Mouse (Mus musculus): Measurements from ENCODE around the gene Smndc1. TPM values are rescaled to one million over a fixed set of nuclear protein-coding genes. Genes with fewer than 3 reads are reported as not detected.
"Not testable (repeated sequence)": the region's sequence is repeated elsewhere in the genome, so short reads cannot be mapped to it uniquely, and the experiment has no call there.

The Smndc1 gene
- polyA plus RNA-seq, 1 experiment from 2014 or later = 38.2 TPM

DNA sequence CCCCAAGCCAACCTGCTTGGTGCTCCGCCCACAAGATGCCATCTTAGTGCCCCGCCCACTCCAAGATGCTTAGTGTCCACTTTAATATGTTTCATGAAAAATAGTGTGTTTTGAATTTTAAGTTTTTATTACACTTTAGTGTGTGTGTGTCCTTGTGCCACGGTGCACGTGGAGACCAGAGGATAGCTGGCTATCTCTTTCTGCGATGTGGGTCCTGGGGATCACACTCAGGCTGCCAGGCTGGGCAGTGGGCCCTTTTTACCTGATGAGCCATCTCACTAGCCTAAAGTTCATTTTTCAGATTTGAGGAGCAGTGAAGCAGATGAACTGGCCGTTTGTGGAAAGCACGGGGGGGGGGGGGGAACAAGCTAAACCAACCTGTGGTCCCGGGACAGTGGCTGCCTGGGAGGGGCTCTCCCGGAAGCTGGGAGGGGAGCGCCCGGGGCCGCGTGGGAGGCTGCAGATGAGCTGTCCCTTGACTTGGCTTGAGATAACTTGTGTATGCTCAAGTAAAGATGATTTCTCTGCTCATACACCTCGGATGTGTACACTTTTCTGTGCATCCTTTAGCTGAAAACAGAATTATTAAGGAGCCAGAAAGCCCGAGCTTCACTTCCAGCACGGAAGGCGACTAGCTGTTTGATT lies 19.4 kb upstream of the Smndc1 start:
- 56% methylated on average over 17 of the region's 17 CpGs for WGBS

GRCm38 (mm10) chr19:53408398-53408797 lies 18.0 kb upstream of the Smndc1 start:
- 65% methylated on average over 8 of the region's 8 CpGs for WGBS
- ATAC-seq (ENCODE audit: insufficient read depth, low FRiP score, low read depth) = no peak
- 0 out of 2 replicates have a peak, but pooled peaks cover 7% of the 10 kb centered on the region for H3K4me1 ChIP-seq

More for the DNA sequence above, 19.4 kb upstream of the Smndc1 start:
- no peak for ATAC-seq (ENCODE audit: insufficient read depth, low FRiP score, low read depth)
- H3K4me2 ChIP-seq = no peak overlapping the region
- H3K9me3 ChIP-seq = no peaks in the 10 kb centered on the region
- H3K9ac ChIP-seq = no peak overlapping the region
- no peaks in the 10 kb centered on the region for H3K36me3 ChIP-seq
- H3K27me3 ChIP-seq (replicated peaks) = no peaks in the 10 kb centered on the region
- no peak overlapping the region for H3K4me3 ChIP-seq (replicated peaks)
- H3K27ac ChIP-seq = no peak overlapping the region
- 0 out of 2 replicates have a peak, but pooled peaks cover 7% of the 10 kb centered on the region for H3K4me1 ChIP-seq

DNA sequence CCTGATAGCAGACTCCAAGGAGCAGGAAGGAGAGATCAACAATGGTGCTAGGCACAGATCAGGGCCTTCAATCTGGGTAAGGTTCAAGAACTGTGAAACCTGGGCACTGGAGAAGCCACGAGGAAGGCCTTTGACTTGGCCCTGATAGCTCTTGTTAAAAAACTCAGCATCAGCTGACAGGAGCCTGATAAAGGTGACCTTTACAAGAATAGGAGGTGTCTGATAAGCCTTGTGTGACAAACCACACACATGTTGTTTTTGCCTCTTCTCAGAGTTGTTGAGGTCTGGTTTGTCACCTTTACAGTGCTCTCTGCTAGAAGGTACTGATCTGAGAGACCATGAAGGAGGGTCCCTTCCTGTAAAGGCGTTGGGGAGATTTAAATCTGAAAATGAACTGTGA lies 17.0 kb upstream of the Smndc1 start:
- Histone ChIP-seq H3K27me3 (replicated peaks) (no peaks in the 10 kb centered on the region), H3K4me1 (0 out of 2 replicates have a peak, but pooled peaks cover 6% of the 10 kb centered on the region), H3K4me3 (replicated peaks) (no peak overlapping the region), H3K27ac (no peak overlapping the region), H3K9me3 (no peaks in the 10 kb centered on the region), H3K9ac (no peak overlapping the region), H3K36me3 (no peaks in the 10 kb centered on the region), H3K4me2 (no peak overlapping the region)
- WGBS = 71% methylated on average over 2 of the region's 2 CpGs
- ATAC-seq (ENCODE audit: insufficient read depth, low FRiP score, low read depth) = no peak

More at GRCm38 (mm10) chr19:53408398-53408797, 18.0 kb upstream of the Smndc1 start:
- no peaks in the 10 kb centered on the region for H3K36me3 ChIP-seq
- no peaks in the 10 kb centered on the region for H3K27me3 ChIP-seq (replicated peaks)
- H3K9ac ChIP-seq = no peak overlapping the region
- no peak overlapping the region for H3K4me3 ChIP-seq (replicated peaks)
- H3K27ac ChIP-seq = no peak overlapping the region
- no peaks in the 10 kb centered on the region for H3K9me3 ChIP-seq
- H3K4me2 ChIP-seq = no peak overlapping the region

DNA sequence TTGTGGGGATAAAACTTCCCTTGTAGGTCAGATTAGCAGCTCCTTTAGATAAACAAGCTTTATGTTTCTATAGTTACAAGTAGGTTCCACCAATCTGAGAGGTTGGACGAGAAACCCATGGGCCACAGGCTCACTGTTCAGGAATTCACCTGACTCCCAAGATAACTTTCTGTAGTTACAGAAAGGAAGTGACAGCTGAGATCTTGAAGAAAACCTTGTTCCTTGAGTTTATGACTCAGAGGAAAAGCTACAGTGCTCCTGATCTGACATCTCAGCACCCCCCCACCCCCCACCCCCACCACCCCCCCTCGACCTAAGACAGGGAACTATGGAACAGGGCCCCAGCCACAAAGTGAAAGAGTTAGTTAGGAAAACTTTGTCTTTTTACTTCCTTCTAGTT lies 15.4 kb upstream of the Smndc1 start:
- H3K27ac ChIP-seq = no peak overlapping the region
- H3K36me3 ChIP-seq = no peaks in the 10 kb centered on the region
- H3K4me1 ChIP-seq = no peaks in the 10 kb centered on the region
- H3K27me3 ChIP-seq (replicated peaks) = no peaks in the 10 kb centered on the region
- ATAC-seq (ENCODE audit: insufficient read depth, low FRiP score, low read depth) = no peak
- H3K9me3 ChIP-seq = no peaks in the 10 kb centered on the region
- no peak overlapping the region for H3K9ac ChIP-seq
- WGBS = 53% methylated on average over 2 of the region's 2 CpGs
- H3K4me2 ChIP-seq = no peak overlapping the region
- H3K4me3 ChIP-seq (replicated peaks) = no peak overlapping the region

DNA sequence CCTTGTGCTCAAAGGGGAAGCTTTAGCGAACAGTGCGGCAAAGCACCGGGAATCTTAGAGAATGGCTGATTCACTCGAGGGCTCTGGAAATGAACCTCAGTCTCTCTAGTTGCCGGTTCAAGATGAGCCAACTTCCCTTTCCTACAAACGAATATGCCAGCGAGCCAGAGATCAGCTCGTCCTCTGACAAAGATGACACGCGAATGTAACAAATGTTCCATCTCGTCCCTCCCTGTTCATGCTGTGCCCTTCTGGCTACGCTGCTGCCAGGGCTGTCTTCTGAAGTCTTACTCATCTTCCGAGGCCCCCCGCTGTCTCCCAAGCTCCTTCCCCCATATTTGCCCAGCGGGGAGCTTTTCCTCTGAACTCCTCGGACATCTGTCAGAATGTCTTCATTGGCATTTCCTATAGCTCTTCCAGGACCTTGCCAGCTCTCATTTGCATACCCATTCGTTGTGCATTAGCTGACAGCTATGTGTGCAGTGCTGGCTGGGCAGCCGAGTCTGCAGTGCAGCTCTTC lies 14.5 kb upstream of the Smndc1 start:
- no peak overlapping the region for H3K4me3 ChIP-seq (replicated peaks)
- no peak overlapping the region for H3K9ac ChIP-seq
- WGBS = 74% methylated on average over 18 of the region's 18 CpGs
- no peak overlapping the region for H3K4me2 ChIP-seq
- no peaks in the 10 kb centered on the region for H3K9me3 ChIP-seq
- no peak for ATAC-seq (ENCODE audit: insufficient read depth, low FRiP score, low read depth)
- H3K36me3 ChIP-seq = no peaks in the 10 kb centered on the region
- no peak overlapping the region for H3K27ac ChIP-seq
- H3K4me1 ChIP-seq = no peaks in the 10 kb centered on the region
- H3K27me3 ChIP-seq (replicated peaks) = no peaks in the 10 kb centered on the region

GRCm38 (mm10) chr19:53404219-53404836 lies 13.9 kb upstream of the Smndc1 start:
- no peak for ATAC-seq (ENCODE audit: insufficient read depth, low FRiP score, low read depth)
- WGBS = 77% methylated on average over 10 of the region's 10 CpGs
- Histone ChIP-seq H3K9ac (no peak overlapping the region), H3K4me1 (no peaks in the 10 kb centered on the region), H3K4me2 (no peak overlapping the region), H3K27me3 (replicated peaks) (no peaks in the 10 kb centered on the region), H3K9me3 (no peaks in the 10 kb centered on the region), H3K4me3 (replicated peaks) (no peak overlapping the region), H3K36me3 (no peaks in the 10 kb centered on the region), H3K27ac (no peak overlapping the region)

DNA sequence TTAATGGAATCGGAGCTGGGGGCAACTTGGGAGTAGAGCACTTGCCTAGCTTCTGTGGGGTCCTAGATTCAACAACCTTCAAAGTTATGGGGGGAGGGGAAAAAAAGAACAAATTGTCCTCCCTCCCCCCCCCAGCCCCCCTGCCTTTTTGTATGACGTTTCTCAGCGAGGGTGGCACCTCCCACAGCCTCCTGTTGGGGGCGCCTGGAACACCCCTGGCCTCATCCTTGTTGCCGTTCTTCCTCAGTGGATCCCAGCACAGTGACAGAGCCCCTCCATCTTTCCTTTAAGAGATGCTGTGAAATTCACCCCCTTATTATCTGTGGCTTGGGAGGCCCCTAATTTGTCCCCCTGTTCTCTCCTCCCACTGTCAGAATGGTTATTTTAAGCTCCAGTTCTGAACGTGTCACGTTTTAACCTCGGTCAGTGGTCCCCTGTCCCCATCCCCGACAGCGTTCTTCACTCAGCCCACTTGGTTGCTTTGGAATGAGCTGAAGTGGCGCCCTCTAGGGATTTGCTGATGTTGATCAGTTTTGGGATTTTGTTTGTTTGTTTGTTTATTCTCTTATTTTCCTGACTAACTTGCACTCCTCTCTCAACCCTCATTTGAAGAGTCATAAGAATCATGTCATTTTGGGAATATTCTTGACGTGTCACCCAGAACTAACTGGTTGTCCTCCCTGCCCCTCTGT lies 12.5 kb upstream of the Smndc1 start:
- H3K9me3 ChIP-seq = no peaks in the 10 kb centered on the region
- no peak overlapping the region for H3K27ac ChIP-seq
- H3K9ac ChIP-seq = no peak overlapping the region
- H3K4me1 ChIP-seq = no peaks in the 10 kb centered on the region
- no peak overlapping the region for H3K4me2 ChIP-seq
- H3K4me3 ChIP-seq (replicated peaks) = no peak overlapping the region
- no peaks in the 10 kb centered on the region for H3K36me3 ChIP-seq
- ATAC-seq (ENCODE audit: insufficient read depth, low FRiP score, low read depth) = no peak
- no peaks in the 10 kb centered on the region for H3K27me3 ChIP-seq (replicated peaks)
- WGBS = 53% methylated on average over 12 of the region's 12 CpGs

GRCm38 (mm10) chr19:53400332-53401110 lies 10.1 kb upstream of the Smndc1 start:
- H3K27ac ChIP-seq = no peak overlapping the region
- H3K4me3 ChIP-seq (replicated peaks) = no peak overlapping the region
- no peaks in the 10 kb centered on the region for H3K9me3 ChIP-seq
- H3K9ac ChIP-seq = no peak overlapping the region
- no peaks in the 10 kb centered on the region for H3K36me3 ChIP-seq
- H3K4me2 ChIP-seq = no peak overlapping the region
- H3K27me3 ChIP-seq (replicated peaks) = no peaks in the 10 kb centered on the region
- no peaks in the 10 kb centered on the region for H3K4me1 ChIP-seq
- no peak for ATAC-seq (ENCODE audit: insufficient read depth, low FRiP score, low read depth)
- 76% methylated on average over 16 of the region's 16 CpGs for WGBS

DNA sequence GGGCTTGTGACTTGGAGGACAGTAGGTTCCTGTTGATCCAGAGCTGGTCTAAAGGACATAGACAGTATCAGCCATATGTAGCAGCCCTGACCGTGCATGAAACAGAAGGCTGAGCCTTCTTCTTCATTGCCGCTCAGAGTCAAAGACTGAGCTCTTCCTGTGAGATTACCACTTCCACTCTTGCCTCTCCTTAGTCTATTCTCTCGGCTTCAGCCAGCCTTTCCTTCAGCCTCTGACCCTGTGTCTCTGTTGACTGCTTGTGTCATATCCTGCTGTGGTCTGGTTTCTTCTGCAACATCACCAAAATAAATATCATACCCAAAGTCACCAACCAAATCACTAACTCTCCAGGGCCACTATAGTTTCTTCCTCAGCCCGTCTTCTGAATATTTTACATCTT lies 8.8 kb upstream of the Smndc1 start:
- H3K27ac ChIP-seq = no peak overlapping the region
- WGBS = 74% methylated on average over 4 of the region's 4 CpGs
- H3K27me3 ChIP-seq (replicated peaks) = no peaks in the 10 kb centered on the region
- ATAC-seq (ENCODE audit: insufficient read depth, low FRiP score, low read depth) = no peak
- H3K4me2 ChIP-seq = no peak overlapping the region
- no peak overlapping the region for H3K4me3 ChIP-seq (replicated peaks)
- no peaks in the 10 kb centered on the region for H3K9me3 ChIP-seq
- no peak overlapping the region for H3K9ac ChIP-seq
- no peaks in the 10 kb centered on the region for H3K4me1 ChIP-seq
- no peaks in the 10 kb centered on the region for H3K36me3 ChIP-seq

GRCm38 (mm10) chr19:53397451-53398233 lies 7.3 kb upstream of the Smndc1 start:
- no peak for ATAC-seq (ENCODE audit: insufficient read depth, low FRiP score, low read depth)
- H3K4me1 ChIP-seq = no peaks in the 10 kb centered on the region
- H3K27me3 ChIP-seq (replicated peaks) = no peaks in the 10 kb centered on the region
- H3K4me2 ChIP-seq = no peak overlapping the region
- no peak overlapping the region for H3K4me3 ChIP-seq (replicated peaks)
- no peak overlapping the region for H3K9ac ChIP-seq
- 73% methylated on average over 12 of the region's 12 CpGs for WGBS
- no peak overlapping the region for H3K27ac ChIP-seq
- H3K36me3 ChIP-seq = no peaks in the 10 kb centered on the region
- no peaks in the 10 kb centered on the region for H3K9me3 ChIP-seq

DNA sequence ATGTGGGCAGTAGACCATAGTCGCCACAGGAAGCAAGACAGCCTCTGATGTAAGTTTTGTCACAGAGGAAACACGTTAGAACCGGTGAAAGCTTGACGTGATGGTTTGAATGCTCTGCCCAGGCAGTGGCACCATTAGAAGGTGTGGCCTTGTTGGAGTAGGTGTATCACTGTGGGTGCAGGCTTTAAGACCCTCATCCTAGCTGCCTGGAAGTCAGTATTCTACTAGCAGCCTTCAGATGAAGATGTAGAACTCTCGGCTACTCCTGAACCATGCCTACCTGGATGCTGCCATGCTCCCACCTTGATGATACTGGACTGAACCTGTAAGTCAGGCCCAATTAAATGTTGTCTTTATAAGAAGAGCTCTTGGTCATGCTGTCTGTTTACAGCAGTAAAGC lies 5.4 kb upstream of the Smndc1 start:
- not testable (repeated sequence) for H3K4me2 ChIP-seq; H3K9me3 ChIP-seq; H3K27ac ChIP-seq; H3K4me3 ChIP-seq (replicated peaks); ATAC-seq (ENCODE audit: insufficient read depth, low FRiP score, low read depth); H3K36me3 ChIP-seq; H3K27me3 ChIP-seq (replicated peaks); H3K9ac ChIP-seq; H3K4me1 ChIP-seq
- WGBS = 65% methylated on average over 5 of the region's 5 CpGs
